Mouse (Mus musculus) E14TG2a.4 (cell line): Measurements from ENCODE around the gene Zranb1.

Source experiments
- H3K27me3 ChIP-seq: 2 replicates; pipeline ENCODE4 v1.6.1; 2014; ENCODE audit warnings: low read length, control low read depth; ENCODE audit not compliant: insufficient read depth
- H3K36me3 ChIP-seq: 2 replicates; pipeline ENCODE4 v1.6.1; 2014; ENCODE audit warnings: low read length, control low read depth; ENCODE audit not compliant: insufficient read depth
- H3K4me1 ChIP-seq: replicated peaks from 2 replicates; pipeline ENCODE4 v1.6.1; 2014; ENCODE audit warnings: low read depth, low read length, control low read depth
- H3K4me3 ChIP-seq: replicated peaks from 2 replicates; pipeline ENCODE4 v1.5.1; 2014; ENCODE audit warnings: mild to moderate bottlenecking, low read length
- H3K9me3 ChIP-seq: 2 replicates; pipeline ENCODE4 v1.6.1; 2014; ENCODE audit warnings: low read length, control low read depth
- CTCF ChIP-seq: conservative IDR thresholded peaks from 2 replicates; pipeline ENCODE4 v1.5.1; 2014; ENCODE audit warnings: low read length
- NANOG ChIP-seq: IDR thresholded peaks from 2 replicates; pipeline ENCODE4 v1.6.1; 2014; ENCODE audit warnings: borderline replicate concordance, low read length, mixed read lengths
- POU5F1 ChIP-seq: IDR thresholded peaks from 2 replicates; pipeline ENCODE4 v1.6.1; 2014; ENCODE audit warnings: low read length, borderline replicate concordance

Zranb1 gene

GRCm38 (mm10) chr7:132934743-132935142 lies 3.8 kb downstream of the Zranb1 start:
- Histone ChIP-seq H3K9me3 (no peaks in the 10 kb centered on the region), H3K4me1 (peaks cover 14% of the 10 kb centered on the region), H3K27me3 (no peaks in the 10 kb centered on the region), H3K4me3 (no peak overlapping the region), H3K36me3 (no peaks in the 10 kb centered on the region)
- no peak for TF ChIP-seq CTCF
- no peak for TF ChIP-seq NANOG
- no peak for TF ChIP-seq POU5F1

DNA sequence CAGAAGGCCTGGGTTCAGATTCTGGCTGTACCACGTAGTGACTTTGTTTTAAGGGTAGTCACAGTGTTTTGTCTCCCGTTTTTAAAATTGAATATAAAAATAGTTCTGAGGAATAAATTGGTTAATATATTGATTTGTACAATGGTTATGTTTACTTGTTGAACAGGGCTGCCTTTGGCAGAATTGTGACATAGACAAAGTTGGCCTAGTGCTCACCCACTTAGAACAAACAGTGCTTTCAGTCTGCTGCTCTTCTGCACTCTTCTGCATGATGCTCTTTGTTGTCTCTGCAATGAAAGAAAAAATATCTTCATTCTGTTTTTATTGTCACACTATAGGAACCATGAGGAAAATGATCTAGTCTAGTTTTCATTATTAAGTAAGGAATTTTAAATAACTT lies 8.2 kb downstream of the Zranb1 start:
- H3K27me3 ChIP-seq, result no peaks in the 10 kb centered on the region
- H3K4me1 ChIP-seq, result no peaks in the 10 kb centered on the region
- no peak overlapping the region for H3K4me3 ChIP-seq
- H3K9me3 ChIP-seq, result no peaks in the 10 kb centered on the region
- H3K36me3 ChIP-seq, result no peaks in the 10 kb centered on the region
- TF ChIP-seq NANOG, result no peak
- no peak for TF ChIP-seq CTCF
- TF ChIP-seq POU5F1, result no peak

DNA sequence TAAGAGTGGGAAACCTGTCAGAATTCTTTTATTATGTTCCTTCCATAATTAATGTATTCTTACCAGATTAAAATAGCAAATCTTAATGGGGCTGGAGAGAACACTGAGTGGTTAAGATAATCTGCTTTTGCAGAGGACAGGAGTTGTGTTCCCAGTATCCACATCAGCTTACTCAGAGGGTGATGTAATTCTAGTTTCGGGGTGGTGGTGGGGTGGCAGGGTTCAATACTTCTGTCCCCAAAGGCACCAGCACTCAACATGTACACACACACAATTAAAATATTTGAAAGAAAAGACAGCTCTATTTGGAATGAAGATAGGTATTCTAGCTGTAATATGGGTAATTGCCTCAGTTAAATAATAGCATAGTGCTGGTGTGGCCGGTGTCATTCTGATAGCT lies 9.6 kb downstream of the Zranb1 start:
- Histone ChIP-seq H3K9me3 (no peaks in the 10 kb centered on the region), H3K36me3 (no peaks in the 10 kb centered on the region), H3K4me1 (no peaks in the 10 kb centered on the region), H3K4me3 (no peak overlapping the region), H3K27me3 (no peaks in the 10 kb centered on the region)
- TF ChIP-seq POU5F1 (no peak), CTCF (no peak), NANOG (no peak)

DNA sequence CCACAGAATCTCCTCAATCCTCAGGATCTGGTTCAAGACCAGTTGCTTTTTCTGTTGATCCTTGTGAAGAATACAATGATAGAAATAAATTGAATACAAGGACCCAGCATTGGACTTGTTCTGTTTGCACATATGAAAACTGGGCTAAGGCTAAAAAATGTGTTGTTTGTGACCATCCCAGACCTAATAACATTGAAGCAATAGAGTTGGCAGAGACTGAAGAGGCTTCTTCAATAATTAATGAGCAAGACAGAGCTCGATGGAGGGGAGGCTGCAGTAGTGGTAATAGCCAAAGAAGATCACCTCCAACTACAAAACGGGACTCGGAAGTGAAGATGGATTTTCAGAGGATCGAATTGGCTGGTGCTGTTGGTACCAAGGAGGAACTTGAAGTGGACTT lies 19.0 kb downstream of the Zranb1 start:
- Histone ChIP-seq H3K36me3 (no peaks in the 10 kb centered on the region), H3K27me3 (no peaks in the 10 kb centered on the region), H3K4me1 (no peaks in the 10 kb centered on the region), H3K9me3 (no peaks in the 10 kb centered on the region), H3K4me3 (no peak overlapping the region)
- no peak for TF ChIP-seq NANOG
- no peak for TF ChIP-seq CTCF
- TF ChIP-seq POU5F1, result no peak

GRCm38 (mm10) chr7:132950613-132951012 lies 19.7 kb downstream of the Zranb1 start:
- Histone ChIP-seq H3K27me3 (no peaks in the 10 kb centered on the region), H3K9me3 (no peaks in the 10 kb centered on the region), H3K4me3 (no peak overlapping the region), H3K4me1 (no peaks in the 10 kb centered on the region), H3K36me3 (no peaks in the 10 kb centered on the region)
- no peak for TF ChIP-seq CTCF
- TF ChIP-seq POU5F1, result no peak
- TF ChIP-seq NANOG, result no peak

DNA sequence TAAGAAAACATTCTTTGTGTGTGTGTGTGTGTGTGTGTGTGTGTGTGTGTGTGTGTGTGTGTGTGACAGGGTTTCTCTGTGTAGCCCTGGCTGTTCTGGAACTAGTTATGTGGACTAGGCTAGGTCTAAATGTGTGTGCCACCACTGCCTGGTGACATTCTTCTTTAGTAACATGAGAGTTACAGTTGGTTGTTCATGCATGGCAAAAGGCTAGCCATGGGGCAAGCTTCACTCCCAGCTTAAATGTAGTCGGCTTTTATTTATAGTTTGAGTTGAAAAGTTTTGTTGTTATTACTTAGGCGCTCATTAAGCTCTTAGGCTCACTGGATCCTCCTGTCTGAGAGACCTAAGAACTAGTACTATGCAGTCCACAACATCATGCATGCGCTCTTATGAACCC lies 33.5 kb downstream of the Zranb1 start:
- TF ChIP-seq POU5F1, result no peak
- no peak for TF ChIP-seq CTCF
- TF ChIP-seq NANOG, result no peak

GRCm38 (mm10) chr7:132965707-132966106 lies 34.8 kb downstream of the Zranb1 start:
- no peak for TF ChIP-seq NANOG
- TF ChIP-seq CTCF, result no peak
- no peak for TF ChIP-seq POU5F1
- Histone ChIP-seq H3K4me1 (peaks cover 2% of the 10 kb centered on the region; the same call in 1 of the 2 replicates), H3K27me3 (no peaks in the 10 kb centered on the region), H3K9me3 (no peaks in the 10 kb centered on the region), H3K4me3 (no peak overlapping the region), H3K36me3 (peaks cover 9% of the 10 kb centered on the region; the same call in 1 of the 2 replicates)

More for the DNA sequence above, 33.5 kb downstream of the Zranb1 start:
- Histone ChIP-seq H3K4me1 (peaks cover 2% of the 10 kb centered on the region; the same call in 1 of the 2 replicates), H3K27me3 (no peaks in the 10 kb centered on the region), H3K36me3 (peaks cover 9% of the 10 kb centered on the region; the same call in 1 of the 2 replicates), H3K9me3 (no peaks in the 10 kb centered on the region), H3K4me3 (no peak overlapping the region)

- 0 out of 2 replicates have a peak, but pooled peaks have one; percentile 8 for TF ChIP-seq CTCF
- no peak for TF ChIP-seq POU5F1
These were observed 41.1 kb downstream of the Zranb1 start for GRCm38 (mm10) chr7:132972079-132972478.

GRCm38 (mm10) chr7:132976079-132976478 lies 45.1 kb downstream of the Zranb1 start:
- Histone ChIP-seq H3K4me1 (peaks cover 8% of the 10 kb centered on the region), H3K9me3 (no peaks in the 10 kb centered on the region), H3K36me3 (peaks cover 47% of the 10 kb centered on the region), H3K4me3 (no peak overlapping the region), H3K27me3 (no peaks in the 10 kb centered on the region)
- no peak for TF ChIP-seq NANOG
- no peak for TF ChIP-seq POU5F1
- TF ChIP-seq CTCF, result no peak

More at GRCm38 (mm10) chr7:132972079-132972478, 41.1 kb downstream of the Zranb1 start:
- H3K27me3 ChIP-seq, result no peaks in the 10 kb centered on the region
- H3K4me3 ChIP-seq, result no peak overlapping the region
- H3K36me3 ChIP-seq, result peaks cover 31% of the 10 kb centered on the region
- peaks cover 8% of the 10 kb centered on the region for H3K4me1 ChIP-seq
- no peaks in the 10 kb centered on the region for H3K9me3 ChIP-seq
